Mouse (Mus musculus): ENCODE results near the gene Eif3g.

GRCm38 (mm10) chr9:20886563-20886962 lies 11.9 kb downstream of the Eif3g start:
- no peak for TF ChIP-seq POLR2A (IDR thresholded peaks at IDR 0.05; ENCODE audit: insufficient read depth, low read depth, low read length)
- TF ChIP-seq CTCF (IDR thresholded peaks at IDR 0.05; ENCODE audit: insufficient read depth, low read depth, low read length), result no peak

Measured in olfactory bulb, adult 2 months (tissue).